Mouse (Mus musculus): ENCODE results near the gene Adamts4.

GRCm38 (mm10) chr1:171263666-171264461 is 13.6 kb downstream of the Adamts4 start:
- TF ChIP-seq MAX (IDR thresholded peaks at IDR 0.05; ENCODE audit: low read length) (no peak), USF2 (conservative IDR thresholded peaks at IDR 0.05; ENCODE audit: low read depth, low read length) (no peak), POLR2A (IDR thresholded peaks at IDR 0.05; ENCODE audit: low read depth, low read length) (no peak), CTCF (conservative IDR thresholded peaks at IDR 0.05 in 1 of 2, IDR thresholded peaks at IDR 0.05 in 1 of 2; ENCODE audit: low read depth in 2 of 2, low read length in 2 of 2) (peak in 1 of 2 experiments; percentile 46; a peak in 2 of 4 replicates), JUND (conservative IDR thresholded peaks at IDR 0.05; ENCODE audit: low read depth, low read length) (no peak), MAFK (IDR thresholded peaks at IDR 0.05; ENCODE audit: insufficient replicate concordance, low read length) (no peak), RAD21 (IDR thresholded peaks at IDR 0.05; ENCODE audit: low read depth, low read length) (no peak; the same call in none of the 2 replicates), MEF2A (IDR thresholded peaks at IDR 0.05; ENCODE audit: borderline replicate concordance, low read depth, low read length) (no peak)
